Mouse (Mus musculus): Measurements from ENCODE around the gene Traf7. TPM values are rescaled to one million over a fixed set of nuclear protein-coding genes. Genes with fewer than 3 reads are reported as not detected.

Traf7 gene
- total RNA-seq, 2 experiments from 2014 or later: 93.6 to 96.0 TPM

- no peak for DNase-seq (ENCODE audit: low spot score in 2 of 2)
These were observed 20.7 kb upstream of the Traf7 start for GRCm38 (mm10) chr17:24548435-24548834.

GRCm38 (mm10) chr17:24546234-24546633 is 18.5 kb upstream of the Traf7 start:
- DNase-seq (ENCODE audit: low spot score in 2 of 2): no peak

GRCm38 (mm10) chr17:24545247-24545646 is 17.5 kb upstream of the Traf7 start:
- DNase-seq (ENCODE audit: low spot score in 2 of 2): no peak

- DNase-seq (ENCODE audit: low spot score in 2 of 2): no peak
These were observed 16.9 kb upstream of the Traf7 start for GRCm38 (mm10) chr17:24544613-24545012.

- DNase-seq (ENCODE audit: low spot score in 2 of 2): no peak
These were observed 12.6 kb upstream of the Traf7 start for GRCm38 (mm10) chr17:24540375-24540774.

- peak in 1 of 2 experiments; percentile 70 for DNase-seq (ENCODE audit: low spot score in 2 of 2)
These were observed 11.2 kb upstream of the Traf7 start for GRCm38 (mm10) chr17:24538950-24539349.

GRCm38 (mm10) chr17:24537536-24537935 is 9.8 kb upstream of the Traf7 start:
- no peak for DNase-seq (ENCODE audit: low spot score in 2 of 2)

GRCm38 (mm10) chr17:24535300-24535699 is 7.6 kb upstream of the Traf7 start:
- DNase-seq (ENCODE audit: low spot score in 2 of 2): no peak

- no peak for DNase-seq (ENCODE audit: low spot score in 2 of 2)
These were observed 6.5 kb upstream of the Traf7 start, which contains the start of gene Rab26 for GRCm38 (mm10) chr17:24534160-24534718. Gene Rab26 (minus strand): TSS chr17:24534210.

GRCm38 (mm10) chr17:24533099-24533992 is 5.6 kb upstream of the Traf7 start:
- peak; percentile 81 to 88 for DNase-seq (ENCODE audit: low spot score in 2 of 2)

GRCm38 (mm10) chr17:24532045-24532444 is 4.3 kb upstream of the Traf7 start:
- no peak for DNase-seq (ENCODE audit: low spot score in 2 of 2)

- DNase-seq (ENCODE audit: low spot score in 2 of 2): no peak
These were observed 3.3 kb upstream of the Traf7 start for GRCm38 (mm10) chr17:24531064-24531463.

- no peak for DNase-seq (ENCODE audit: low spot score in 2 of 2)
These were observed 2.8 kb upstream of the Traf7 start for GRCm38 (mm10) chr17:24530361-24531050.

GRCm38 (mm10) chr17:24529883-24530282 is 2.1 kb upstream of the Traf7 start:
- no peak for DNase-seq (ENCODE audit: low spot score in 2 of 2)

GRCm38 (mm10) chr17:24529007-24529451 is 1.3 kb upstream of the Traf7 start:
- DNase-seq (ENCODE audit: low spot score in 2 of 2): peak in 1 of 2 experiments; percentile 67

- no peak for DNase-seq (ENCODE audit: low spot score in 2 of 2)
These were observed 801 bp upstream of the Traf7 start for GRCm38 (mm10) chr17:24528560-24528918.

GRCm38 (mm10) chr17:24527315-24527714 is 423 bp downstream of the Traf7 start:
- no peak for DNase-seq (ENCODE audit: low spot score in 2 of 2)

GRCm38 (mm10) chr17:24524734-24525133 is 3.0 kb downstream of the Traf7 start:
- DNase-seq (ENCODE audit: low spot score in 2 of 2): no peak

GRCm38 (mm10) chr17:24520450-24520849 is 7.3 kb downstream of the Traf7 start:
- DNase-seq (ENCODE audit: low spot score in 2 of 2): no peak

- no peak for DNase-seq (ENCODE audit: low spot score in 2 of 2)
These were observed 13.2 kb downstream of the Traf7 start for GRCm38 (mm10) chr17:24514270-24515257.

GRCm38 (mm10) chr17:24513609-24514008 is 14.1 kb downstream of the Traf7 start:
- DNase-seq (ENCODE audit: low spot score in 2 of 2): peak in 1 of 2 experiments; percentile 79

Measured in layer of hippocampus, postnatal 14 days (tissue).